Mouse (Mus musculus): ENCODE results near the gene Lrrc75b. TPM values are rescaled to one million over a fixed set of nuclear protein-coding genes. Genes with fewer than 3 reads are reported as not detected.
"Not testable (repeated sequence)": the region's sequence is repeated elsewhere in the genome, so short reads cannot be mapped to it uniquely, and the experiment has no call there.

Lrrc75b gene
- polyA plus RNA-seq, 1 experiment, result not detected

GRCm38 (mm10) chr10:75516038-75516723 lies 43.9 kb downstream of the Lrrc75b start:
- Histone ChIP-seq H3K9me3 (ENCODE audit: control insufficient read depth, low read length) (no peaks in the 10 kb centered on the region), H3K4me1 (ENCODE audit: control insufficient read depth) (peaks cover 78% of the 10 kb centered on the region), H3K4me3 (replicated peaks) (peak overlapping the region; percentile 85), H3K36me3 (ENCODE audit: control insufficient read depth) (peaks cover 72% of the 10 kb centered on the region), H3K27me3 (ENCODE audit: control insufficient read depth) (no peaks in the 10 kb centered on the region)
- TF ChIP-seq TAL1 (IDR thresholded peaks at IDR 0.05; ENCODE audit: low read length), result no peak
- TF ChIP-seq GATA1 (IDR thresholded peaks at IDR 0.05; ENCODE audit: low read length), result no peak

GRCm38 (mm10) chr10:75515216-75516037 lies 44.7 kb downstream of the Lrrc75b start:
- Histone ChIP-seq H3K9me3 (ENCODE audit: control insufficient read depth, low read length) (no peaks in the 10 kb centered on the region), H3K36me3 (ENCODE audit: control insufficient read depth) (peaks cover 72% of the 10 kb centered on the region), H3K27me3 (ENCODE audit: control insufficient read depth) (no peaks in the 10 kb centered on the region), H3K4me3 (replicated peaks) (peak overlapping the region; percentile 85), H3K4me1 (ENCODE audit: control insufficient read depth) (peaks cover 75% of the 10 kb centered on the region)
- TF ChIP-seq GATA1 (IDR thresholded peaks at IDR 0.05; ENCODE audit: low read length) (peak; percentile 96), TAL1 (IDR thresholded peaks at IDR 0.05; ENCODE audit: low read length) (peak; percentile 95)

GRCm38 (mm10) chr10:75514361-75514760 lies 45.8 kb downstream of the Lrrc75b start:
- Histone ChIP-seq H3K4me3 (replicated peaks) (peak overlapping the region; percentile 85), H3K36me3 (ENCODE audit: control insufficient read depth) (peaks cover 72% of the 10 kb centered on the region), H3K9me3 (ENCODE audit: control insufficient read depth, low read length) (no peaks in the 10 kb centered on the region), H3K4me1 (ENCODE audit: control insufficient read depth) (peaks cover 68% of the 10 kb centered on the region), H3K27me3 (ENCODE audit: control insufficient read depth) (no peaks in the 10 kb centered on the region)
- TF ChIP-seq TAL1 (IDR thresholded peaks at IDR 0.05; ENCODE audit: low read length) (no peak), GATA1 (IDR thresholded peaks at IDR 0.05; ENCODE audit: low read length) (peak; percentile 91)

- Histone ChIP-seq H3K4me1 (ENCODE audit: control insufficient read depth) (peaks cover 63% of the 10 kb centered on the region), H3K9me3 (ENCODE audit: control insufficient read depth, low read length) (no peaks in the 10 kb centered on the region), H3K36me3 (ENCODE audit: control insufficient read depth) (peaks cover 76% of the 10 kb centered on the region), H3K4me3 (replicated peaks) (peak overlapping the region; percentile 85), H3K27me3 (ENCODE audit: control insufficient read depth) (no peaks in the 10 kb centered on the region)
- no peak for TF ChIP-seq TAL1 (IDR thresholded peaks at IDR 0.05; ENCODE audit: low read length)
- no peak for TF ChIP-seq GATA1 (IDR thresholded peaks at IDR 0.05; ENCODE audit: low read length)
Measured at GRCm38 (mm10) chr10:75513306-75514067, 46.6 kb downstream of the Lrrc75b start.

GRCm38 (mm10) chr10:75512796-75513195 lies 47.3 kb downstream of the Lrrc75b start:
- Histone ChIP-seq H3K9me3 (ENCODE audit: control insufficient read depth, low read length) (no peaks in the 10 kb centered on the region), H3K4me1 (ENCODE audit: control insufficient read depth) (peaks cover 58% of the 10 kb centered on the region), H3K36me3 (ENCODE audit: control insufficient read depth) (peaks cover 83% of the 10 kb centered on the region), H3K27me3 (ENCODE audit: control insufficient read depth) (no peaks in the 10 kb centered on the region), H3K4me3 (replicated peaks) (peak overlapping the region; percentile 3)
- TF ChIP-seq TAL1 (IDR thresholded peaks at IDR 0.05; ENCODE audit: low read length) (no peak), GATA1 (IDR thresholded peaks at IDR 0.05; ENCODE audit: low read length) (no peak)

- Histone ChIP-seq H3K4me1 (ENCODE audit: control insufficient read depth) (peaks cover 64% of the 10 kb centered on the region), H3K4me3 (replicated peaks) (no peak overlapping the region), H3K9me3 (ENCODE audit: control insufficient read depth, low read length) (no peaks in the 10 kb centered on the region), H3K27me3 (ENCODE audit: control insufficient read depth) (no peaks in the 10 kb centered on the region), H3K36me3 (ENCODE audit: control insufficient read depth) (peaks cover 92% of the 10 kb centered on the region)
- TF ChIP-seq TAL1 (IDR thresholded peaks at IDR 0.05; ENCODE audit: low read length), result no peak
Measured at GRCm38 (mm10) chr10:75511897-75512296, 48.2 kb downstream of the Lrrc75b start.

GRCm38 (mm10) chr10:75511060-75511459 lies 49.1 kb downstream of the Lrrc75b start:
- H3K27me3 ChIP-seq (ENCODE audit: control insufficient read depth), result no peaks in the 10 kb centered on the region
- H3K36me3 ChIP-seq (ENCODE audit: control insufficient read depth), result peaks cover 97% of the 10 kb centered on the region
- no peaks in the 10 kb centered on the region for H3K9me3 ChIP-seq (ENCODE audit: control insufficient read depth, low read length)
- no peak overlapping the region for H3K4me3 ChIP-seq (replicated peaks)
- TF ChIP-seq GATA1 (IDR thresholded peaks at IDR 0.05; ENCODE audit: low read length), result no peak
- TF ChIP-seq TAL1 (IDR thresholded peaks at IDR 0.05; ENCODE audit: low read length), result no peak
- H3K4me1 ChIP-seq (ENCODE audit: control insufficient read depth), result peaks cover 67% of the 10 kb centered on the region

GRCm38 (mm10) chr10:75510446-75510845 lies 49.7 kb downstream of the Lrrc75b start:
- Histone ChIP-seq H3K36me3 (ENCODE audit: control insufficient read depth) (peaks cover 96% of the 10 kb centered on the region), H3K4me1 (ENCODE audit: control insufficient read depth) (peaks cover 63% of the 10 kb centered on the region), H3K9me3 (ENCODE audit: control insufficient read depth, low read length) (no peaks in the 10 kb centered on the region), H3K27me3 (ENCODE audit: control insufficient read depth) (no peaks in the 10 kb centered on the region), H3K4me3 (replicated peaks) (no peak overlapping the region)
- TF ChIP-seq GATA1 (IDR thresholded peaks at IDR 0.05; ENCODE audit: low read length), result no peak
- TF ChIP-seq TAL1 (IDR thresholded peaks at IDR 0.05; ENCODE audit: low read length), result no peak

GRCm38 (mm10) chr10:75505928-75506327 lies 54.2 kb downstream of the Lrrc75b start:
- H3K9me3 ChIP-seq (ENCODE audit: control insufficient read depth, low read length); H3K4me3 ChIP-seq (replicated peaks); H3K27me3 ChIP-seq (ENCODE audit: control insufficient read depth): not testable (repeated sequence)
- H3K4me1 ChIP-seq (ENCODE audit: control insufficient read depth), result peaks cover 34% of the 10 kb centered on the region
- peaks cover 87% of the 10 kb centered on the region for H3K36me3 ChIP-seq (ENCODE audit: control insufficient read depth)

Measured in erythroblast, embryonic 14.5 days (primary cell).